Mouse (Mus musculus): ENCODE data around the gene Ssb. TPM values are rescaled to one million over a fixed set of nuclear protein-coding genes. Genes with fewer than 3 reads are reported as not detected.

Gene Ssb
- polyA plus RNA-seq, 2 experiments: 173 to 291 TPM

- H3K4me2 ChIP-seq (replicated peaks; ENCODE audit: low read depth, low read length, severe bottlenecking): no peak overlapping the region
- DNase-seq (ENCODE audit: low spot score) (no peak), ATAC-seq (ENCODE audit: low FRiP score, low read depth) (no peak)
- no peak for TF ChIP-seq POLR2A (IDR thresholded peaks at IDR 0.05; ENCODE audit: borderline replicate concordance, extremely low read depth, insufficient read depth, insufficient read length)
- WGBS: 21% methylated on average over 6 of the region's 6 CpGs
- no peak overlapping the region for H3K4me3 ChIP-seq (replicated peaks; ENCODE audit: low read length)
- H3K36me3 ChIP-seq (ENCODE audit: control insufficient read depth, insufficient read depth, low read length): peaks cover 9% of the 10 kb centered on the region
- no peaks in the 10 kb centered on the region for H3K9me3 ChIP-seq (ENCODE audit: control insufficient read depth, low read length)
- no peaks in the 10 kb centered on the region for H3K27me3 ChIP-seq (ENCODE audit: control insufficient read depth, insufficient read depth, low read length)
- H3K9ac ChIP-seq (ENCODE audit: low read depth, low read length, severe bottlenecking): no peak overlapping the region
- H3K27ac ChIP-seq (replicated peaks; ENCODE audit: low read depth, low read length): no peak overlapping the region
- H3K4me1 ChIP-seq (ENCODE audit: control insufficient read depth, insufficient read depth, low read length): no peaks in the 10 kb centered on the region
Measured at GRCm38 (mm10) chr2:69840261-69840660, 21.1 kb upstream of the Ssb start.

GRCm38 (mm10) chr2:69849215-69849614, 12.1 kb upstream of the Ssb start:
- whole genome bisulfite sequencing: 74% methylated on average over 6 of the region's 6 CpGs
- DNase-seq (ENCODE audit: low spot score) (peak; percentile 35), ATAC-seq (ENCODE audit: low FRiP score, low read depth) (no peak)
- no peaks in the 10 kb centered on the region for H3K9me3 ChIP-seq (ENCODE audit: control insufficient read depth, low read length)
- H3K27me3 ChIP-seq (ENCODE audit: control insufficient read depth, insufficient read depth, low read length): no peaks in the 10 kb centered on the region
- no peak overlapping the region for H3K27ac ChIP-seq (replicated peaks; ENCODE audit: low read depth, low read length)
- H3K9ac ChIP-seq (ENCODE audit: low read depth, low read length, severe bottlenecking): no peak overlapping the region
- no peak for TF ChIP-seq POLR2A (IDR thresholded peaks at IDR 0.05; ENCODE audit: borderline replicate concordance, extremely low read depth, insufficient read depth, insufficient read length)
- H3K36me3 ChIP-seq (ENCODE audit: control insufficient read depth, insufficient read depth, low read length): no peaks in the 10 kb centered on the region
- no peak overlapping the region for H3K4me2 ChIP-seq (replicated peaks; ENCODE audit: low read depth, low read length, severe bottlenecking)
- no peak overlapping the region for H3K4me3 ChIP-seq (replicated peaks; ENCODE audit: low read length)
- H3K4me1 ChIP-seq (ENCODE audit: control insufficient read depth, insufficient read depth, low read length): no peaks in the 10 kb centered on the region

GRCm38 (mm10) chr2:69851427-69852058, 9.8 kb upstream of the Ssb start:
- ATAC-seq (ENCODE audit: low FRiP score, low read depth): no peak
- no peak overlapping the region for H3K4me3 ChIP-seq (replicated peaks; ENCODE audit: low read length)
- no peak overlapping the region for H3K27ac ChIP-seq (replicated peaks; ENCODE audit: low read depth, low read length)
- no peak overlapping the region for H3K9ac ChIP-seq (ENCODE audit: low read depth, low read length, severe bottlenecking)
- no peaks in the 10 kb centered on the region for H3K9me3 ChIP-seq (ENCODE audit: control insufficient read depth, low read length)
- DNase-seq (ENCODE audit: low spot score): no peak
- no peak overlapping the region for H3K4me2 ChIP-seq (replicated peaks; ENCODE audit: low read depth, low read length, severe bottlenecking)
- H3K36me3 ChIP-seq (ENCODE audit: control insufficient read depth, insufficient read depth, low read length): no peaks in the 10 kb centered on the region
- TF ChIP-seq POLR2A (IDR thresholded peaks at IDR 0.05; ENCODE audit: borderline replicate concordance, extremely low read depth, insufficient read depth, insufficient read length): no peak
- no peaks in the 10 kb centered on the region for H3K27me3 ChIP-seq (ENCODE audit: control insufficient read depth, insufficient read depth, low read length)
- H3K4me1 ChIP-seq (ENCODE audit: control insufficient read depth, insufficient read depth, low read length): no peaks in the 10 kb centered on the region
- 62% methylated on average over 2 of the region's 2 CpGs for WGBS

- no peak for ATAC-seq (ENCODE audit: low FRiP score, low read depth)
- Histone ChIP-seq H3K4me2 (replicated peaks; ENCODE audit: low read depth, low read length, severe bottlenecking) (no peak overlapping the region), H3K9ac (ENCODE audit: low read depth, low read length, severe bottlenecking) (no peak overlapping the region), H3K27ac (replicated peaks; ENCODE audit: low read depth, low read length) (no peak overlapping the region), H3K4me3 (replicated peaks; ENCODE audit: low read length) (no peak overlapping the region), H3K36me3 (ENCODE audit: control insufficient read depth, insufficient read depth, low read length) (no peaks in the 10 kb centered on the region), H3K4me1 (ENCODE audit: control insufficient read depth, insufficient read depth, low read length) (no peaks in the 10 kb centered on the region), H3K27me3 (ENCODE audit: control insufficient read depth, insufficient read depth, low read length) (no peaks in the 10 kb centered on the region), H3K9me3 (ENCODE audit: control insufficient read depth, low read length) (no peaks in the 10 kb centered on the region)
- no peak for DNase-seq (ENCODE audit: low spot score)
- TF ChIP-seq POLR2A (IDR thresholded peaks at IDR 0.05; ENCODE audit: borderline replicate concordance, extremely low read depth, insufficient read depth, insufficient read length): no peak
- WGBS: 53% methylated on average over 8 of the region's 8 CpGs
Measured at GRCm38 (mm10) chr2:69856392-69856791, 5.0 kb upstream of the Ssb start.

- TF ChIP-seq POLR2A (IDR thresholded peaks at IDR 0.05; ENCODE audit: borderline replicate concordance, extremely low read depth, insufficient read depth, insufficient read length): no peak
- WGBS: 70% methylated on average over 1 of the region's 1 CpGs
- Histone ChIP-seq H3K9me3 (ENCODE audit: control insufficient read depth, low read length) (no peaks in the 10 kb centered on the region), H3K4me1 (ENCODE audit: control insufficient read depth, insufficient read depth, low read length) (0 out of 2 replicates have a peak, but pooled peaks cover 2% of the 10 kb centered on the region), H3K4me2 (replicated peaks; ENCODE audit: low read depth, low read length, severe bottlenecking) (no peak overlapping the region), H3K27ac (replicated peaks; ENCODE audit: low read depth, low read length) (no peak overlapping the region), H3K4me3 (replicated peaks; ENCODE audit: low read length) (no peak overlapping the region), H3K36me3 (ENCODE audit: control insufficient read depth, insufficient read depth, low read length) (no peaks in the 10 kb centered on the region), H3K9ac (ENCODE audit: low read depth, low read length, severe bottlenecking) (no peak overlapping the region), H3K27me3 (ENCODE audit: control insufficient read depth, insufficient read depth, low read length) (no peaks in the 10 kb centered on the region)
- no peak for DNase-seq (ENCODE audit: low spot score)
- no peak for ATAC-seq (ENCODE audit: low FRiP score, low read depth)
Measured at GRCm38 (mm10) chr2:69857882-69858281, 3.5 kb upstream of the Ssb start.

Data from limb, embryonic 14.5 days (tissue).